Mouse (Mus musculus): ENCODE results near the gene Naa20. TPM values are rescaled to one million over a fixed set of nuclear protein-coding genes. Genes with fewer than 3 reads are reported as not detected.

Naa20 gene
- polyA plus RNA-seq, 1 experiment = 43.7 TPM

GRCm38 (mm10) chr2:145936975-145937374, 35.1 kb downstream of the Naa20 start:
- TF ChIP-seq CTCF (conservative IDR thresholded peaks at IDR 0.05; ENCODE audit: insufficient read depth, insufficient read length, low read depth, low read length) (no peak), POLR2A (IDR thresholded peaks at IDR 0.05; ENCODE audit: low read depth, low read length) (no peak)
- H3K27me3 ChIP-seq (replicated peaks; ENCODE audit: control insufficient read depth, insufficient read depth, low read length) = no peaks in the 10 kb centered on the region
- DNase-seq = no peak
- no peak overlapping the region for H3K27ac ChIP-seq (ENCODE audit: insufficient read depth, low read depth, low read length)
- H3K4me3 ChIP-seq (ENCODE audit: insufficient read depth, low read depth, low read length) = no peak overlapping the region
- H3K36me3 ChIP-seq (ENCODE audit: control insufficient read depth, insufficient read depth, low read length) = no peaks in the 10 kb centered on the region
- H3K4me1 ChIP-seq (ENCODE audit: control insufficient read depth, insufficient read depth, low read length) = 0 out of 2 replicates have a peak, but pooled peaks cover 2% of the 10 kb centered on the region
- 85% methylated on average over 8 of the region's 8 CpGs for WGBS

GRCm38 (mm10) chr2:145941403-145941802, 39.5 kb downstream of the Naa20 start:
- TF ChIP-seq POLR2A (IDR thresholded peaks at IDR 0.05; ENCODE audit: low read depth, low read length) (no peak), CTCF (conservative IDR thresholded peaks at IDR 0.05; ENCODE audit: insufficient read depth, insufficient read length, low read depth, low read length) (no peak)

GRCm38 (mm10) chr2:145944286-145944685, 42.4 kb downstream of the Naa20 start:
- no peak overlapping the region for H3K4me3 ChIP-seq (ENCODE audit: insufficient read depth, low read depth, low read length)
- H3K27ac ChIP-seq (ENCODE audit: insufficient read depth, low read depth, low read length) = no peak overlapping the region
- DNase-seq = no peak
- H3K4me1 ChIP-seq (ENCODE audit: control insufficient read depth, insufficient read depth, low read length) = no peaks in the 10 kb centered on the region
- H3K27me3 ChIP-seq (replicated peaks; ENCODE audit: control insufficient read depth, insufficient read depth, low read length) = no peaks in the 10 kb centered on the region
- no peaks in the 10 kb centered on the region for H3K36me3 ChIP-seq (ENCODE audit: control insufficient read depth, insufficient read depth, low read length)
- TF ChIP-seq CTCF (conservative IDR thresholded peaks at IDR 0.05; ENCODE audit: insufficient read depth, insufficient read length, low read depth, low read length) (no peak), POLR2A (IDR thresholded peaks at IDR 0.05; ENCODE audit: low read depth, low read length) (no peak)
- 91% methylated on average over 3 of the region's 3 CpGs for WGBS

More at GRCm38 (mm10) chr2:145941403-145941802, 39.5 kb downstream of the Naa20 start:
- WGBS = 47% methylated on average over 3 of the region's 3 CpGs
- no peak for DNase-seq
- Histone ChIP-seq H3K27ac (ENCODE audit: insufficient read depth, low read depth, low read length) (no peak overlapping the region), H3K27me3 (replicated peaks; ENCODE audit: control insufficient read depth, insufficient read depth, low read length) (no peaks in the 10 kb centered on the region), H3K36me3 (ENCODE audit: control insufficient read depth, insufficient read depth, low read length) (no peaks in the 10 kb centered on the region), H3K4me3 (ENCODE audit: insufficient read depth, low read depth, low read length) (no peak overlapping the region), H3K4me1 (ENCODE audit: control insufficient read depth, insufficient read depth, low read length) (no peaks in the 10 kb centered on the region)

GRCm38 (mm10) chr2:145948402-145948954, 46.6 kb downstream of the Naa20 start:
- DNase-seq = no peak
- 75% methylated on average over 7 of the region's 7 CpGs for WGBS
- Histone ChIP-seq H3K4me3 (ENCODE audit: insufficient read depth, low read depth, low read length) (no peak overlapping the region), H3K27ac (ENCODE audit: insufficient read depth, low read depth, low read length) (no peak overlapping the region), H3K27me3 (replicated peaks; ENCODE audit: control insufficient read depth, insufficient read depth, low read length) (no peaks in the 10 kb centered on the region), H3K4me1 (ENCODE audit: control insufficient read depth, insufficient read depth, low read length) (no peaks in the 10 kb centered on the region), H3K36me3 (ENCODE audit: control insufficient read depth, insufficient read depth, low read length) (no peaks in the 10 kb centered on the region)
- TF ChIP-seq CTCF (conservative IDR thresholded peaks at IDR 0.05; ENCODE audit: insufficient read depth, insufficient read length, low read depth, low read length) (no peak), POLR2A (IDR thresholded peaks at IDR 0.05; ENCODE audit: low read depth, low read length) (no peak)

GRCm38 (mm10) chr2:145949475-145950068, 47.7 kb downstream of the Naa20 start:
- Histone ChIP-seq H3K27ac (ENCODE audit: insufficient read depth, low read depth, low read length) (no peak overlapping the region), H3K27me3 (replicated peaks; ENCODE audit: control insufficient read depth, insufficient read depth, low read length) (no peaks in the 10 kb centered on the region), H3K36me3 (ENCODE audit: control insufficient read depth, insufficient read depth, low read length) (no peaks in the 10 kb centered on the region), H3K4me1 (ENCODE audit: control insufficient read depth, insufficient read depth, low read length) (no peaks in the 10 kb centered on the region), H3K4me3 (ENCODE audit: insufficient read depth, low read depth, low read length) (no peak overlapping the region)
- no peak for DNase-seq
- TF ChIP-seq CTCF (conservative IDR thresholded peaks at IDR 0.05; ENCODE audit: insufficient read depth, insufficient read length, low read depth, low read length) (no peak), POLR2A (IDR thresholded peaks at IDR 0.05; ENCODE audit: low read depth, low read length) (no peak)
- WGBS = 36% methylated on average over 11 of the region's 11 CpGs

- Histone ChIP-seq H3K4me1 (ENCODE audit: control insufficient read depth, insufficient read depth, low read length) (no peaks in the 10 kb centered on the region), H3K36me3 (ENCODE audit: control insufficient read depth, insufficient read depth, low read length) (no peaks in the 10 kb centered on the region), H3K27me3 (replicated peaks; ENCODE audit: control insufficient read depth, insufficient read depth, low read length) (no peaks in the 10 kb centered on the region), H3K4me3 (ENCODE audit: insufficient read depth, low read depth, low read length) (no peak overlapping the region), H3K27ac (ENCODE audit: insufficient read depth, low read depth, low read length) (no peak overlapping the region)
- TF ChIP-seq POLR2A (IDR thresholded peaks at IDR 0.05; ENCODE audit: low read depth, low read length) (no peak), CTCF (conservative IDR thresholded peaks at IDR 0.05; ENCODE audit: insufficient read depth, insufficient read length, low read depth, low read length) (no peak)
- 23% methylated on average over 10 of the region's 10 CpGs for WGBS
- DNase-seq = no peak
These were observed 48.3 kb downstream of the Naa20 start for GRCm38 (mm10) chr2:145950239-145950638.

GRCm38 (mm10) chr2:145952726-145953125, 50.8 kb downstream of the Naa20 start:
- no peak overlapping the region for H3K4me3 ChIP-seq (ENCODE audit: insufficient read depth, low read depth, low read length)
- TF ChIP-seq POLR2A (IDR thresholded peaks at IDR 0.05; ENCODE audit: low read depth, low read length) (no peak), CTCF (conservative IDR thresholded peaks at IDR 0.05; ENCODE audit: insufficient read depth, insufficient read length, low read depth, low read length) (no peak)
- no peaks in the 10 kb centered on the region for H3K36me3 ChIP-seq (ENCODE audit: control insufficient read depth, insufficient read depth, low read length)
- no peak for DNase-seq
- 42% methylated on average over 5 of the region's 5 CpGs for WGBS
- no peaks in the 10 kb centered on the region for H3K27me3 ChIP-seq (replicated peaks; ENCODE audit: control insufficient read depth, insufficient read depth, low read length)
- no peaks in the 10 kb centered on the region for H3K4me1 ChIP-seq (ENCODE audit: control insufficient read depth, insufficient read depth, low read length)
- no peak overlapping the region for H3K27ac ChIP-seq (ENCODE audit: insufficient read depth, low read depth, low read length)

Data from kidney, adult 2 months (tissue).